In genomic region chr9:103225464-103225863, GRCm38 (mm10) we compare ENCODE assay signal across 8 mouse cellular contexts. TPM values are rescaled to one million over a fixed set of nuclear protein-coding genes. Genes with fewer than 3 reads are reported as not detected.
DNase-seq lines count a peak whose midpoint lies in the region; ATAC-seq and TF ChIP-seq lines count a peak whose summit lies in the region.

No protein-coding gene starts in this region.

- no peaks in the 10 kb centered on the region for H3K9me3 ChIP-seq in hindbrain, postnatal 0 days (ENCODE audit: low read length)
- no peaks in the 10 kb centered on the region for H3K9me3 ChIP-seq in hindbrain, embryonic 14.5 days (ENCODE audit: control insufficient read depth, low read length)
- H3K9me3 ChIP-seq in G1E (replicated peaks) = no peaks in the 10 kb centered on the region

- peak; percentile 57; the same call in 1 of the 2 replicates for ATAC-seq in hindbrain, postnatal 0 days
- no peak for ATAC-seq in hindbrain, embryonic 14.5 days (ENCODE audit: low FRiP score)
- peak; percentile 62 for ATAC-seq in G1E (ENCODE audit: extremely low read depth, insufficient number of reproducible peaks, low FRiP score, poor library complexity, severe bottlenecking)
- no peak for ATAC-seq in monocyte, adult 5-6 weeks (replicated peaks; ENCODE audit: insufficient number of reproducible peaks, low FRiP score, low TSS enrichment, poor library complexity, severe bottlenecking)

- WGBS in hindbrain, postnatal 0 days = 61% methylated on average over 3 of the region's 3 CpGs
- WGBS in hindbrain, embryonic 14.5 days = 65% methylated on average over 3 of the region's 3 CpGs

- peak; percentile 72 for TF ChIP-seq CTCF in hindbrain, postnatal 0 days (IDR thresholded peaks at IDR 0.05; ENCODE audit: low read depth)
- 0 out of 2 replicates have a peak, but pooled peaks have one; percentile 0 for TF ChIP-seq CTCF in G1E (IDR thresholded peaks at IDR 0.05; ENCODE audit: low read depth, low read length)

- H3K36me3 ChIP-seq in hindbrain, postnatal 0 days (ENCODE audit: insufficient read depth, low read length) = no peaks in the 10 kb centered on the region
- H3K36me3 ChIP-seq in hindbrain, embryonic 14.5 days (replicated peaks; ENCODE audit: control insufficient read depth, insufficient read depth) = no peaks in the 10 kb centered on the region
- no peaks in the 10 kb centered on the region for H3K36me3 ChIP-seq in G1E (replicated peaks)

- H3K4me3 ChIP-seq in hindbrain, postnatal 0 days (ENCODE audit: low read length) = no peak overlapping the region
- no peak overlapping the region for H3K4me3 ChIP-seq in hindbrain, embryonic 14.5 days (replicated peaks; ENCODE audit: low read length)
- no peak overlapping the region for H3K4me3 ChIP-seq in G1E (ENCODE audit: low read depth, low read length)

- H3K4me1 ChIP-seq in hindbrain, postnatal 0 days (ENCODE audit: insufficient read depth, low read length) = peaks cover 4% of the 10 kb centered on the region; the same call in 1 of the 2 replicates
- H3K4me1 ChIP-seq in hindbrain, embryonic 14.5 days (replicated peaks; ENCODE audit: control insufficient read depth, insufficient read depth, low read length) = 0 out of 2 replicates have a peak, but pooled peaks cover 7% of the 10 kb centered on the region
- peaks cover 29% of the 10 kb centered on the region for H3K4me1 ChIP-seq in G1E (ENCODE audit: insufficient read depth, low read depth, low read length)

- no peak overlapping the region for H3K27ac ChIP-seq in hindbrain, postnatal 0 days
- H3K27ac ChIP-seq in hindbrain, embryonic 14.5 days = no peak overlapping the region

- no peaks in the 10 kb centered on the region for H3K27me3 ChIP-seq in hindbrain, postnatal 0 days (ENCODE audit: insufficient read depth, low read length)
- H3K27me3 ChIP-seq in hindbrain, embryonic 14.5 days (ENCODE audit: control insufficient read depth, insufficient read depth, low read length) = no peaks in the 10 kb centered on the region
- H3K27me3 ChIP-seq in G1E (ENCODE audit: insufficient read depth, low read length) = peaks cover 29% of the 10 kb centered on the region

- DNase-seq in hindbrain, postnatal 0 days (ENCODE audit: low spot score) = peak; percentile 43
- no peak for DNase-seq in hindbrain, embryonic 14.5 days (ENCODE audit: low spot score)
- DNase-seq in G1E (ENCODE audit: low spot score) = peak; percentile 44
- peak; percentile 64 for DNase-seq in induced T-regulatory cell, adult 2 months (ENCODE audit: low read depth)
- DNase-seq in retina, postnatal 1 day = peak; percentile 42
- no peak for DNase-seq in right cerebral cortex, adult 18-20 months
- DNase-seq in adrenal gland, adult 2 months = no peak

- H3K4me2 ChIP-seq in hindbrain, postnatal 0 days (ENCODE audit: low read depth, low read length) = no peak overlapping the region
- no peak overlapping the region for H3K4me2 ChIP-seq in hindbrain, embryonic 14.5 days (replicated peaks)

- H3K9ac ChIP-seq in hindbrain, postnatal 0 days (replicated peaks; ENCODE audit: low read length) = no peak overlapping the region
- H3K9ac ChIP-seq in hindbrain, embryonic 14.5 days = no peak overlapping the region

RNA-seq across cellular contexts. Expression of gene Gm20425, which starts 4.6 kb away (rescaled TPM):
- 0.99 and 3.7 TPM in 2 replicates for total RNA-seq in hindbrain, postnatal 0 days (2014; rRNA removed)
- polyA plus RNA-seq in hindbrain, postnatal 0 days (2015; fragmentation: Nextera tagmentation; extraction: Ambion mirVana) = 3.3 and 5.2 TPM in 2 replicates
- polyA plus RNA-seq in hindbrain, embryonic 14.5 days (2014; fragmentation: Nextera tagmentation; extraction: Ambion mirVana) = 0.48 and 4.0 TPM in 2 replicates
- not detected in 2 replicates for total RNA-seq in G1E (2014; fragmentation: Nextera tagmentation)
- total RNA-seq in G1E (2017) = not detected in 2 replicates
- polyA plus RNA-seq in G1E (2012) = 0.03 TPM in 1 of 2 replicates, not detected in the other
- 10 to 100 TPM; 13.3 to 20.2 TPM for total RNA-seq in adrenal gland, adult 2 months (2021)
- 0.06 TPM in 1 of 2 replicates, not detected in the other for polyA plus RNA-seq in adrenal gland, adult 2 months (2012; rRNA removed)
- not detected in 3 replicates for total RNA-seq in monocyte, adult 5-6 weeks (2017)

RNA-seq across cellular contexts. Expression of gene Trf, which starts 4.8 kb away (rescaled TPM):
- 20.2 and 44.2 TPM in 2 replicates for total RNA-seq in hindbrain, postnatal 0 days (2014; rRNA removed)
- polyA plus RNA-seq in hindbrain, postnatal 0 days (2015; fragmentation: Nextera tagmentation; extraction: Ambion mirVana) = 42.1 and 45.4 TPM in 2 replicates
- 45.3 and 49.7 TPM in 2 replicates for polyA plus RNA-seq in hindbrain, embryonic 14.5 days (2014; fragmentation: Nextera tagmentation; extraction: Ambion mirVana)
- total RNA-seq in G1E (2014; fragmentation: Nextera tagmentation) (1.6 and 7.4 TPM in 2 replicates), G1E (2017) (26.8 and 33.4 TPM in 2 replicates)
- 0.21 TPM in 1 of 2 replicates, not detected in the other for polyA plus RNA-seq in G1E (2012)
- total RNA-seq in adrenal gland, adult 2 months (2021) = 100 to 1,000 TPM; 241 to 278 TPM
- 430 and 1,156 TPM in 2 replicates for polyA plus RNA-seq in adrenal gland, adult 2 months (2012; rRNA removed)
- 160 to 219 TPM (median 198 TPM) in 3 replicates for total RNA-seq in monocyte, adult 5-6 weeks (2017)

RNA-seq across cellular contexts. Expression of gene Srprb, which starts 23.5 kb away (rescaled TPM):
- total RNA-seq in hindbrain, postnatal 0 days (2014; rRNA removed) = 55.3 and 58.1 TPM in 2 replicates
- 43.1 and 44.3 TPM in 2 replicates for polyA plus RNA-seq in hindbrain, postnatal 0 days (2015; fragmentation: Nextera tagmentation; extraction: Ambion mirVana)
- 54.1 and 64.9 TPM in 2 replicates for polyA plus RNA-seq in hindbrain, embryonic 14.5 days (2014; fragmentation: Nextera tagmentation; extraction: Ambion mirVana)
- total RNA-seq in G1E (2014; fragmentation: Nextera tagmentation) (21.2 and 21.3 TPM in 2 replicates), G1E (2017) (24.2 and 24.9 TPM in 2 replicates)
- 15.9 and 26.7 TPM in 2 replicates for polyA plus RNA-seq in G1E (2012)
- 10 to 100 TPM; 40.7 to 44.0 TPM for total RNA-seq in adrenal gland, adult 2 months (2021)
- polyA plus RNA-seq in adrenal gland, adult 2 months (2012; rRNA removed) = 59.4 and 65.7 TPM in 2 replicates
- total RNA-seq in monocyte, adult 5-6 weeks (2017) = 14.5 to 18.0 TPM (median 14.6 TPM) in 3 replicates

Comparison
In these comparisons a context has a peak if more than half of its experiments do, and no peak if none do; other contexts are left out.
1. ATAC-seq: peak in hindbrain, postnatal 0 days (single experiment) and G1E (single experiment); none in hindbrain, embryonic 14.5 days (single experiment) and monocyte, adult 5-6 weeks (single experiment).
2. DNase-seq: peak in hindbrain, postnatal 0 days (single experiment), G1E (single experiment), induced T-regulatory cell, adult 2 months (single experiment) and retina, postnatal 1 day (single experiment); none in hindbrain, embryonic 14.5 days (single experiment), right cerebral cortex, adult 18-20 months (single experiment) and adrenal gland, adult 2 months (single experiment).